Mouse (Mus musculus): Measurements from ENCODE around the gene Fubp3. TPM values are rescaled to one million over a fixed set of nuclear protein-coding genes. Genes with fewer than 3 reads are reported as not detected.

The Fubp3 gene
- polyA plus RNA-seq, 1 experiment = 45.5 TPM

DNA sequence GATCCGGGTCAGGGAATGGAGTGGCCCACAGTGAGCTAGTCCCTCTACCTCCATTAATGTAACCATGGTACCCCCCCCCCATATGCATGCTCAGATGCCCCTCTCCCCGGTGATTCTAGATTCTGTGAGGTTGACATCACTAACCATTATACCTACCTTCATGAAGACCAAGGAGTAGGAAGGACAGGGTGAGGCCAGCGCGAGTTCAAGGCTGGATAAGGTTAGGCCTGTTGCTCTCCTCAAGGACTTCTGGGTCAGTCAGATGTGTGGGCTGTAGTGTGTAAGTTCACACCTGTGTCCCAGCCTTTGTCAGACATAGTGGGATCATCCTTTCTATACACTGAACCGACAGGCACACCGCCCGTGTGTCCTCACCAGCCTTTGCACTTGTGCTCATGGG, 83.9 kb downstream of the Fubp3 start:
- TF ChIP-seq FLI1 (IDR thresholded peaks at IDR 0.05; ENCODE audit: low read length) (no peak), GATA1 (IDR thresholded peaks at IDR 0.05; ENCODE audit: borderline replicate concordance, low read length) (no peak)

DNA sequence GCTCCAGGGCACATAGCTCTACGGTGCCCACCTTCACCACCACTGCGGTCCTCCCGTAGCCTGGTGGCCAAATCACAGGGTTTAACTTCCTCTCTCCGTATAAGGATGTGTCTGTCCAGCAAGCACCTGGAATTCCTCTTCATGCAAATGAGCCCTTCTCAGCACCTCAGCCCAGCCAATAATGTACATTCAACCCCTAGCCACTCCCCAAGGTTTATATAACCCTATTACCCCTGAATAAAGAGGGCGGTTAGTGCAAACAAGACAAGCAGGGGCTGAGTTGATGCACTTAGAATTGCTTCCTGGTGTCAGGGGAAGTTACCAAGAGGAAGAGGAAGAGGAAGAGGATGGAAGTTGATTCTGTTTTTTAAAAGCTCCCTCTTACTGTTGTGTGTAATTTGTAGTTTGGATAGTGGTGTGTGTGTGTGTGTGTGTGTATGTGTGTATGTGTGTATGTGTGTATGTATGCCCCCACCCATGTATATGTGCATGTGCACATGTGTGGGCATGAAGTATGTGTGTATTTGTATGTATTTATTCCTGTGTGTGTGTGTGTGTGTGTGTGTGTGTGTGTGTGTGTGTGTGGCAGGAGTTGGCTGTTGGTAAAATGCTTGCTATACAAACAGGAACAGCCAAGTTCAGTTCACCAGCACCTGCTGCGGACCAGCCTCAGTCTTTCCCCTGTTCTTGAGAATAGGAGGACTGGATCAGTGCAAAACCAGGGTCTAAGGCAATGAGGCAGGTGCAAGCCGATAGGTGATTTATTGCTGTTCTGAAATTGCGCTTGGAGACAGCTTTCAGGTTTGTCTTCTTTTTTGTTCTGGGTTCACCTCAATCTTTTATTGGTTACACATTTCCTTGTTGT, 90.7 kb downstream of the Fubp3 start:
- no peak for TF ChIP-seq GATA1 (IDR thresholded peaks at IDR 0.05; ENCODE audit: borderline replicate concordance, low read length)
- no peak for TF ChIP-seq FLI1 (IDR thresholded peaks at IDR 0.05; ENCODE audit: low read length)
- H3K9me3 ChIP-seq = peaks cover 20% of the 10 kb centered on the region
- peaks cover 80% of the 10 kb centered on the region for H3K27me3 ChIP-seq (replicated peaks)
- H3K4me1 ChIP-seq = peaks cover 21% of the 10 kb centered on the region
- H3K36me3 ChIP-seq (replicated peaks; ENCODE audit: low read length) = no peaks in the 10 kb centered on the region
- no peak overlapping the region for H3K4me3 ChIP-seq (replicated peaks)

More for the DNA sequence above, 83.9 kb downstream of the Fubp3 start:
- H3K9me3 ChIP-seq = peaks cover 34% of the 10 kb centered on the region
- H3K4me3 ChIP-seq (replicated peaks) = no peak overlapping the region
- peaks cover 17% of the 10 kb centered on the region for H3K4me1 ChIP-seq
- peaks cover 93% of the 10 kb centered on the region for H3K27me3 ChIP-seq (replicated peaks)
- no peaks in the 10 kb centered on the region for H3K36me3 ChIP-seq (replicated peaks; ENCODE audit: low read length)

GRCm38 (mm10) chr2:31663804-31664180, 91.3 kb downstream of the Fubp3 start:
- H3K27me3 ChIP-seq (replicated peaks) = peaks cover 74% of the 10 kb centered on the region
- peaks cover 14% of the 10 kb centered on the region for H3K9me3 ChIP-seq
- H3K4me3 ChIP-seq (replicated peaks) = no peak overlapping the region
- H3K36me3 ChIP-seq (replicated peaks; ENCODE audit: low read length) = no peaks in the 10 kb centered on the region
- peaks cover 21% of the 10 kb centered on the region for H3K4me1 ChIP-seq
- TF ChIP-seq GATA1 (IDR thresholded peaks at IDR 0.05; ENCODE audit: borderline replicate concordance, low read length) (no peak), FLI1 (IDR thresholded peaks at IDR 0.05; ENCODE audit: low read length) (no peak)

Other genes with a start within 250 kb of the Fubp3 start
- 4.4 and 11.2 TPM in 2 replicates for gene Ass1, start 102.4 kb upstream of the Fubp3 start, polyA plus RNA-seq (2012; ENCODE audit: insufficient read depth, low replicate concordance)
- not detected in 2 replicates for gene Prdm12, start 67.4 kb downstream of the Fubp3 start, polyA plus RNA-seq (2012; ENCODE audit: insufficient read depth, low replicate concordance)
- gene Exosc2, start 98.1 kb downstream of the Fubp3 start, polyA plus RNA-seq (2012; ENCODE audit: insufficient read depth, low replicate concordance) = 11.9 TPM in 1 of 2 replicates, not detected in the other
- gene Abl1, start 115.7 kb downstream of the Fubp3 start, polyA plus RNA-seq (2012; ENCODE audit: insufficient read depth, low replicate concordance) = 29.4 and 48.1 TPM in 2 replicates
- 0.17 TPM in 1 of 2 replicates, not detected in the other for gene Qrfp, start 237.9 kb downstream of the Fubp3 start, polyA plus RNA-seq (2012; ENCODE audit: insufficient read depth, low replicate concordance)